Mouse (Mus musculus) T-helper 2 cell (primary cell): ENCODE measurements around the gene Tmeff2.
"Not testable (repeated sequence)": the region's sequence is repeated elsewhere in the genome, so short reads cannot be mapped to it uniquely, and the experiment has no call there.

Source experiments
- in situ Hi-C: fragments of 300-600 bp; cut with MboI, MseI; formaldehyde crosslinking; loops from one replicate; pipeline ENCODE4 v1.15.1; 2025; ENCODE audit warnings: high pct_unique_total_duplicates

Gene Tmeff2

GRCm38 (mm10) chr1:50900386-50900785, at the start of gene Tmeff2:
TSS of gene Tmeff2 (plus strand) at chr1:50900647.
- in situ Hi-C loops = not testable (repeated sequence)

- in situ Hi-C loops = loop anchor here (10.0 kb wide), 1 partner anchor 1217 kb away; no protein-coding TSS in a partner anchor
Observed at GRCm38 (mm10) chr1:50861515-50861914, 38.9 kb upstream of the Tmeff2 start.

GRCm38 (mm10) chr1:50897696-50898095, 2.8 kb upstream of the Tmeff2 start:
- in situ Hi-C loops = no loop called here

GRCm38 (mm10) chr1:50924838-50925355, 24.4 kb downstream of the Tmeff2 start:
- in situ Hi-C loops = no loop called here

GRCm38 (mm10) chr1:50925356-50925921, 25.0 kb downstream of the Tmeff2 start:
- in situ Hi-C loops = no loop called here

- in situ Hi-C loops = no loop called here
Observed at GRCm38 (mm10) chr1:50926374-50927060, 26.1 kb downstream of the Tmeff2 start.

- in situ Hi-C loops = no loop called here
Observed at GRCm38 (mm10) chr1:50927077-50927611, 26.7 kb downstream of the Tmeff2 start.

- in situ Hi-C loops = no loop called here
Observed at GRCm38 (mm10) chr1:50927679-50928187, 27.3 kb downstream of the Tmeff2 start.

- in situ Hi-C loops = no loop called here
Observed at GRCm38 (mm10) chr1:50928776-50929175, 28.3 kb downstream of the Tmeff2 start.

- in situ Hi-C loops = no loop called here
Observed at GRCm38 (mm10) chr1:50935076-50935475, 34.6 kb downstream of the Tmeff2 start.

- in situ Hi-C loops = no loop called here
Observed at GRCm38 (mm10) chr1:50935484-50935883, 35.0 kb downstream of the Tmeff2 start.

GRCm38 (mm10) chr1:50940131-50941039, 39.9 kb downstream of the Tmeff2 start:
- in situ Hi-C loops = no loop called here

- in situ Hi-C loops = no loop called here
Observed at GRCm38 (mm10) chr1:50948575-50948974, 48.1 kb downstream of the Tmeff2 start.

- in situ Hi-C loops = no loop called here
Observed at GRCm38 (mm10) chr1:50958844-50959243, 58.4 kb downstream of the Tmeff2 start.

GRCm38 (mm10) chr1:50961954-50962648, 61.7 kb downstream of the Tmeff2 start:
- in situ Hi-C loops = loop anchor here (5.0 kb wide), 2 partner anchors 370 to 645 kb away; no protein-coding TSS in a partner anchor

GRCm38 (mm10) chr1:50962649-50963000, 62.2 kb downstream of the Tmeff2 start:
- in situ Hi-C loops = loop anchor here (5.0 kb wide), 2 partner anchors 370 to 645 kb away; no protein-coding TSS in a partner anchor

- in situ Hi-C loops = no loop called here
Observed at GRCm38 (mm10) chr1:50969685-50970084, 69.2 kb downstream of the Tmeff2 start.

- in situ Hi-C loops = no loop called here
Observed at GRCm38 (mm10) chr1:50970853-50971252, 70.4 kb downstream of the Tmeff2 start.

- in situ Hi-C loops = no loop called here
Observed at GRCm38 (mm10) chr1:50972509-50973436, 72.3 kb downstream of the Tmeff2 start.
